Mouse (Mus musculus): ENCODE results near the gene Arhgef19. TPM values are rescaled to one million over a fixed set of nuclear protein-coding genes. Genes with fewer than 3 reads are reported as not detected.
A peak's percentile ranks its signal among the peaks of the same experiment; 100 is the strongest.

The Arhgef19 gene
- polyA plus RNA-seq, 1 experiment from 2014 or later = 2.6 TPM

DNA sequence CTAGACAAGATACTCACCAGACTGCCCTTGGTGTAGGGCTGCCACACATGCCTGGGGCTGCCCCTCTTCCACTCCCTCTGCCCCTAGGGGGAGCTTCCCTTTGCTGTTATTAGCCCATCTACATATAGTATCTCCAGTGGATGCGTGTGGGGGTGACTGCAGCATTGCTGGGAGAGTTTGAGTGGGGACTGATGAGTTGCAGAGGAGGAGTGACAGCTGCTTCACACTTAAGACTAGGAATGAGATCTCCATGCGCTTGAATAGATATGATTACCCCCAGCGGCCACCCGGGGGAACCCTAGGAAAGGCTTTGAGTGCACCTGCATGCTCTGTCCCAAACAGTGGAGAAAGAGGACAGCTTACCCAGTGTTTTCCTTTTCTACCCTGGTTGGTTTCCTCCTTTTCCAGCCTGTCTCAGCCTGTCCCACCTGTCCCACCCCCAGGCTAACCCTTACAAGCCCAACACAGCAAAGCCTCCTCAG, 34.7 kb upstream of the Arhgef19 start:
- Histone ChIP-seq H3K4me3 (ENCODE audit: control insufficient read depth in 1 of 2, insufficient read depth in 1 of 2, low read depth in 1 of 2, low read length in 2 of 2) (no peak overlapping the region), H3K9ac (ENCODE audit: low read length) (no peak overlapping the region), H3K4me1 (ENCODE audit: control insufficient read depth in 2 of 2, insufficient read depth in 2 of 2, low read length in 2 of 2) (peaks cover 4 to 8% of the 10 kb centered on the region in 2 experiments; a peak in 1 of 4 replicates), H3K36me3 (ENCODE audit: control insufficient read depth, insufficient read depth, low read length) (peaks cover 31% of the 10 kb centered on the region), H3K4me2 (ENCODE audit: low read length) (no peak overlapping the region), H3K27me3 (ENCODE audit: control insufficient read depth, insufficient read depth, low read length) (no peaks in the 10 kb centered on the region), H3K27ac (replicated peaks in 1 of 2; ENCODE audit: control insufficient read depth in 1 of 2, insufficient read depth in 1 of 2, low read depth in 2 of 2, low read length in 2 of 2) (no peak overlapping the region), H3K9me3 (ENCODE audit: control insufficient read depth, low read length) (no peaks in the 10 kb centered on the region)
- WGBS = 36% methylated on average over 4 of the region's 4 CpGs
- no peak for ATAC-seq (ENCODE audit: insufficient number of reproducible peaks, insufficient read depth, low FRiP score, low read depth)

DNA sequence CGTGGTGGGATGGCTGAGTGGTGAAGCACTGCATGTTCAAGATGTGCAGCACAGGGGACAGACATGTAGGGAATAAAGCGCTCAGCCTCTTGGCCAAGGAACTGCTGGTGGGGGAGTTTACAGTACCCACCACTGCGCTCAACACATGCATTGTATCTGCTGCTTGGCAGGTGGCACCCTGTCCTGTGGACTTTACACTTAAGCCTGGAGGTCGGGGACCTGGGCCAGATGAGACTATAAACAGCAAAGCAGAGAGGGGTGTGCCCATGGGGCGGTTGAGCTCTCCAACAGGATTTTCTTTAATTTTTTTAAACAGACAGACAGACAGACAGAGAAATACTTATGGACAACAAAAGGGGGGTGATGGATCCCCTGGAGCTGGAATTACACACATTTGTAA, 32.2 kb upstream of the Arhgef19 start:
- H3K9ac ChIP-seq (ENCODE audit: low read length) = no peak overlapping the region
- no peak overlapping the region for H3K4me2 ChIP-seq (ENCODE audit: low read length)
- WGBS = 92% methylated on average over 5 of the region's 5 CpGs
- H3K27me3 ChIP-seq (ENCODE audit: control insufficient read depth, insufficient read depth, low read length) = no peaks in the 10 kb centered on the region
- no peak overlapping the region for H3K27ac ChIP-seq (replicated peaks in 1 of 2; ENCODE audit: control insufficient read depth in 1 of 2, insufficient read depth in 1 of 2, low read depth in 2 of 2, low read length in 2 of 2)
- no peak for ATAC-seq (ENCODE audit: insufficient number of reproducible peaks, insufficient read depth, low FRiP score, low read depth)
- H3K4me1 ChIP-seq (ENCODE audit: control insufficient read depth in 2 of 2, insufficient read depth in 2 of 2, low read length in 2 of 2) = peaks cover 0 to 8% of the 10 kb centered on the region in 2 experiments; a peak in 1 of 4 replicates
- H3K9me3 ChIP-seq (ENCODE audit: control insufficient read depth, low read length) = no peaks in the 10 kb centered on the region
- H3K36me3 ChIP-seq (ENCODE audit: control insufficient read depth, insufficient read depth, low read length) = peaks cover 10% of the 10 kb centered on the region
- H3K4me3 ChIP-seq (ENCODE audit: control insufficient read depth in 1 of 2, insufficient read depth in 1 of 2, low read depth in 1 of 2, low read length in 2 of 2) = no peak overlapping the region

DNA sequence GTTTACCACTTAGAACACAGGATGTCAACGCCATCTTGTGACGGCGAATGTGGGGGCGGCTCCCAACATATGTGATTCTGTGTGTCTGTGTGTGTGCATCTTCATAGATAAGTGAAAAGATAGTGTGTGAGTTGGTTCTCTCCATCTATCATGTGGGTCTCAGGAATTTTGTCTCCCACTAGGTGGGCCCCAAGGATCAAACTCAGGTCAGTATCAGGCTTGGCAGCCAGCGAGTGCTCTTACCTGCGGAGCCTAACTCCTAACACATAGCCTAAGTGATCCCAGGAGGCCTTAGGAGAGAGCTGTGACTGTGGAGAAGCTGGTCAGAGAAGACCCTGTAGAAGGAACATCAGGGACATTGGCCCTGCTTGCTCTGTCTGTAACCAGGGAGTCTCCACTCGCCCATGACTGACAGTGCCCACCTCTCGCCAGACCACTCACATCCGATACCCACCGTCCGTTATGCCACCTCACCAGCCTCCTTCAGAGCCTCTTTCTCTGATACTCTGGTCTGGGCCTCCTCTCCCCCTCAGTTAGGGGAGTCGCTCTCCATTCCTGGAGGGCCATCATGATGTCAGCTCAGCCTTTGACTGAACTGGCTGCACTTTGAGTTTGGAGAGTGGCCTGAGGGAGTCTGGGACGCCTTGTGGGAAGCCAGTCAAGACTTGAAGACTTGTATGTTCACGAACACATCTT, 28.6 kb upstream of the Arhgef19 start:
- H3K27ac ChIP-seq (replicated peaks in 1 of 2; ENCODE audit: control insufficient read depth in 1 of 2, insufficient read depth in 1 of 2, low read depth in 2 of 2, low read length in 2 of 2) = peak overlapping the region in 1 of 2 experiments; percentile 12; a peak in 1 of 4 replicates
- peak overlapping the region; percentile 58 for H3K4me2 ChIP-seq (ENCODE audit: low read length)
- ATAC-seq (ENCODE audit: insufficient number of reproducible peaks, insufficient read depth, low FRiP score, low read depth) = no peak
- H3K4me1 ChIP-seq (ENCODE audit: control insufficient read depth in 2 of 2, insufficient read depth in 2 of 2, low read length in 2 of 2) = peaks cover 0 to 6% of the 10 kb centered on the region in 2 experiments; a peak in 2 of 4 replicates
- no peaks in the 10 kb centered on the region for H3K27me3 ChIP-seq (ENCODE audit: control insufficient read depth, insufficient read depth, low read length)
- H3K9ac ChIP-seq (ENCODE audit: low read length) = peak overlapping the region; percentile 39; the same call in 1 of the 2 replicates
- H3K9me3 ChIP-seq (ENCODE audit: control insufficient read depth, low read length) = no peaks in the 10 kb centered on the region
- peak overlapping the region; percentile 34 to 41 for H3K4me3 ChIP-seq (ENCODE audit: control insufficient read depth in 1 of 2, insufficient read depth in 1 of 2, low read depth in 1 of 2, low read length in 2 of 2)
- H3K36me3 ChIP-seq (ENCODE audit: control insufficient read depth, insufficient read depth, low read length) = no peaks in the 10 kb centered on the region
- 70% methylated on average over 14 of the region's 14 CpGs for WGBS

DNA sequence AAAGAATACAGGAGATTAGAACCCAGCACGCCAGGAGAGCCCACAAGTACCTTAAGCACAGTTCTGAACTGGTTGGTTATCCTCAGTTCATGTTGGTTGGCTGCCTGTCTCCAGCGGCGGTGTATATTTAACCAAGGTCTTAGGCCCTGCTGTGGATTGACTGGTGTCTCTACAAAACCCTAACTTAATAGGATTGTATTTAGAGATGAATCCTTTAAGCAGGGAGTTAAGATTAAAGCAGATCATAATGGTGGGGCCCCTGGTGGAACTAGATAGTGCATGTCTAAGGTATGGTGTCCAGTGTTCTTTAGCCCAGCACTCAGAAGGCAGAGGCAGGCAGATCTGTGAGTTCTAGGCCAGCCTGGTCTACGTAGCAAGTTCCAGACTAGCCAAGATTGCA, 27.7 kb upstream of the Arhgef19 start:
- H3K4me3 ChIP-seq (ENCODE audit: control insufficient read depth in 1 of 2, insufficient read depth in 1 of 2, low read depth in 1 of 2, low read length in 2 of 2) = no peak overlapping the region
- H3K4me2 ChIP-seq (ENCODE audit: low read length) = no peak overlapping the region
- H3K36me3 ChIP-seq (ENCODE audit: control insufficient read depth, insufficient read depth, low read length) = no peaks in the 10 kb centered on the region
- WGBS = 92% methylated on average over 4 of the region's 4 CpGs
- no peak overlapping the region for H3K27ac ChIP-seq (replicated peaks in 1 of 2; ENCODE audit: control insufficient read depth in 1 of 2, insufficient read depth in 1 of 2, low read depth in 2 of 2, low read length in 2 of 2)
- no peaks in the 10 kb centered on the region for H3K9me3 ChIP-seq (ENCODE audit: control insufficient read depth, low read length)
- ATAC-seq (ENCODE audit: insufficient number of reproducible peaks, insufficient read depth, low FRiP score, low read depth) = no peak
- H3K27me3 ChIP-seq (ENCODE audit: control insufficient read depth, insufficient read depth, low read length) = no peaks in the 10 kb centered on the region
- peaks cover 0 to 6% of the 10 kb centered on the region in 2 experiments; a peak in 2 of 4 replicates for H3K4me1 ChIP-seq (ENCODE audit: control insufficient read depth in 2 of 2, insufficient read depth in 2 of 2, low read length in 2 of 2)
- H3K9ac ChIP-seq (ENCODE audit: low read length) = no peak overlapping the region

DNA sequence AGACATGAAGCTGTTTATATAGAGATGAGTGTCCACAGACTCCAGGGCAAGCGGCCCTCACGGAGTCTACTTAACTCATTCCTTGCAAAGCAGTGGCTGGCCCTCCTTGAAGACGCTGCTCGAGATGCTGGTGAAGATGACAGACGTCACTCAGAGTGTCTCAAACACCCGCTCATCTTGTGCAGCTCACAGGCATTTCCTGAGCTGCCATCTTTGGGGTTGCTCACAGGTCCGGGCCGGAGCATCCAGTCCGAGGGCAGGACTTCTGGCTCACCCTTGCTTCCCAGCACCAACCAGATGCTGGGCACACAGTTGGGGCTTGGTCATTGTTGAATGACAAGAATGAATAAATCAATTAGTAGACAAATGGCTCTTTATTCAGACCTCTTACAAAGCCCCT, 26.4 kb upstream of the Arhgef19 start:
- no peaks in the 10 kb centered on the region for H3K9me3 ChIP-seq (ENCODE audit: control insufficient read depth, low read length)
- H3K4me1 ChIP-seq (ENCODE audit: control insufficient read depth in 2 of 2, insufficient read depth in 2 of 2, low read length in 2 of 2) = peaks cover 0 to 6% of the 10 kb centered on the region in 2 experiments; a peak in 2 of 4 replicates
- H3K27me3 ChIP-seq (ENCODE audit: control insufficient read depth, insufficient read depth, low read length) = no peaks in the 10 kb centered on the region
- H3K36me3 ChIP-seq (ENCODE audit: control insufficient read depth, insufficient read depth, low read length) = no peaks in the 10 kb centered on the region
- WGBS = 86% methylated on average over 9 of the region's 9 CpGs
- no peak overlapping the region for H3K4me2 ChIP-seq (ENCODE audit: low read length)
- no peak overlapping the region for H3K4me3 ChIP-seq (ENCODE audit: control insufficient read depth in 1 of 2, insufficient read depth in 1 of 2, low read depth in 1 of 2, low read length in 2 of 2)
- ATAC-seq (ENCODE audit: insufficient number of reproducible peaks, insufficient read depth, low FRiP score, low read depth) = no peak
- no peak overlapping the region for H3K27ac ChIP-seq (replicated peaks in 1 of 2; ENCODE audit: control insufficient read depth in 1 of 2, insufficient read depth in 1 of 2, low read depth in 2 of 2, low read length in 2 of 2)
- H3K9ac ChIP-seq (ENCODE audit: low read length) = no peak overlapping the region; the same call in 1 of the 2 replicates

DNA sequence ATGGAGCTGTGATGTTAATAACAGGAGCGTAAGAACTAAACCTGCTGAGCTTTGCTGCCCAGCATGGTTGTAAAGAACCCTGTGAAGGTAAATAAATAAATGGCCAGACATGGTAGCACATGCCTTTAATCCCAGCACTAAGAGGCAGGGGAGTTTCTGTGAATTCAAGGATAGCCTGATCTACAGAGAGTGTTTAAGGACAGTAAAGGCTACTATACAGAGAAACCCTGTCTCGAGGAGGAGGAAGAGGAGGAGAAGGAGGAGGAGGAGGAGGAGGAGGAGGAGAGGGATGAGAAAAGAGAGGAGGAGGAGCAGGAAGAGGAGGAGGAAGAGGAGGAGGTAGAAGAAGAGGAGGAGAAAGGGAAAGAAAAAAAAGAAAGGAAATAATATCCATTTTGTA, 26.0 kb upstream of the Arhgef19 start:
- Histone ChIP-seq H3K9ac (ENCODE audit: low read length) (peak overlapping the region; percentile 76; the same call in 1 of the 2 replicates), H3K27ac (replicated peaks in 1 of 2; ENCODE audit: control insufficient read depth in 1 of 2, insufficient read depth in 1 of 2, low read depth in 2 of 2, low read length in 2 of 2) (no peak overlapping the region), H3K36me3 (ENCODE audit: control insufficient read depth, insufficient read depth, low read length) (no peaks in the 10 kb centered on the region), H3K4me3 (ENCODE audit: control insufficient read depth in 1 of 2, insufficient read depth in 1 of 2, low read depth in 1 of 2, low read length in 2 of 2) (peak overlapping the region; percentile 54 to 74; a peak in 3 of 4 replicates), H3K9me3 (ENCODE audit: control insufficient read depth, low read length) (no peaks in the 10 kb centered on the region), H3K4me2 (ENCODE audit: low read length) (peak overlapping the region; percentile 98), H3K27me3 (ENCODE audit: control insufficient read depth, insufficient read depth, low read length) (no peaks in the 10 kb centered on the region), H3K4me1 (ENCODE audit: control insufficient read depth in 2 of 2, insufficient read depth in 2 of 2, low read length in 2 of 2) (peaks cover 0 to 6% of the 10 kb centered on the region in 2 experiments; a peak in 2 of 4 replicates)
- 0 out of 2 replicates have a peak, but pooled peaks have one; percentile 10 for ATAC-seq (ENCODE audit: insufficient number of reproducible peaks, insufficient read depth, low FRiP score, low read depth)
- 55% methylated on average over 2 of the region's 2 CpGs for WGBS

DNA sequence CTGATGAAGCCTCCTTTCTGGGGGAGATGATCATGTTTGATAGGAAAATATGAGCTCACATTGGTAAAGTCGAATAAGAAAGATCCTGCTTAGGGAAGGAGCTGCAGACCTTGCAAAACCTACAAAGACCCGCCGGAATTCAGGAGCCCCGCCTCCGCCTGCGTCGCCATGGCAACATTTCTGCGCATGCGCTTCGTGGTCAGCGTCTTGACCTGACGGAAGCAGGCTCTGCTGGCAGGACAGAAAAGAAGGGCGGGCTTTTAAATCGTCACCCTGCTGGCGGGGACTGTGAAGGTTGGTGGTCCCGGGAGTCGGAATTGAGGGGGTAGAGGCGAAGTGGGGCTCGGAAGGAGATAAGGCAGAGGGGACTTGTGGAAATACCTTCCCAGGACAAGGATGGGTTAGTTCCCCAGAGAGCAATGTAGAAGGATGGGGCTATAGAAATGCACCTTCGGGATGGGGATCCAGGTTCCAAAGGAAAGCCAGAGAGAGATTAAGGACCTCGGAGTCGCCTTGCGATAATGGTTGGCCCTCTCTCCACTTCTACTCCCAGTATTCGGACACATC, 25.4 kb upstream of the Arhgef19 start, which contains the start of gene Rsg1:
Rsg1 (plus strand) TSS at position 187 of the 567 bp plus-strand sequence.
- peak; percentile 63; the same call in 1 of the 2 replicates for ATAC-seq (ENCODE audit: insufficient number of reproducible peaks, insufficient read depth, low FRiP score, low read depth)
- under 1% methylated on average over 24 of the region's 24 CpGs for WGBS

More for the DNA sequence above, 25.4 kb upstream of the Arhgef19 start, which contains the start of gene Rsg1:
- Histone ChIP-seq H3K4me1 (ENCODE audit: control insufficient read depth in 2 of 2, insufficient read depth in 2 of 2, low read length in 2 of 2) (peaks cover 0 to 6% of the 10 kb centered on the region in 2 experiments; a peak in 2 of 4 replicates), H3K27me3 (ENCODE audit: control insufficient read depth, insufficient read depth, low read length) (no peaks in the 10 kb centered on the region), H3K9me3 (ENCODE audit: control insufficient read depth, low read length) (no peaks in the 10 kb centered on the region), H3K27ac (replicated peaks in 1 of 2; ENCODE audit: control insufficient read depth in 1 of 2, insufficient read depth in 1 of 2, low read depth in 2 of 2, low read length in 2 of 2) (no peak within 1 kb of the TSS), H3K9ac (ENCODE audit: low read length) (peak within 1 kb of the TSS; percentile 76), H3K4me2 (ENCODE audit: low read length) (peak within 1 kb of the TSS; percentile 98), H3K36me3 (ENCODE audit: control insufficient read depth, insufficient read depth, low read length) (no peaks in the 10 kb centered on the region), H3K4me3 (ENCODE audit: control insufficient read depth in 1 of 2, insufficient read depth in 1 of 2, low read depth in 1 of 2, low read length in 2 of 2) (peak within 1 kb of the TSS; percentile 54 to 74)

Measured in heart, embryonic 14.5 days (tissue).